Mouse (Mus musculus) forebrain, embryonic 16.5 days (tissue): Measurements from ENCODE around the gene Spout1. TPM values are rescaled to one million over a fixed set of nuclear protein-coding genes. Genes with fewer than 3 reads are reported as not detected.
"Not testable (repeated sequence)": the region's sequence is repeated elsewhere in the genome, so short reads cannot be mapped to it uniquely, and the experiment has no call there.

Source experiments
- ATAC-seq: fragments of 200-750 bp; cut with Nextera tagmentation; 2 replicates; pipeline ENCODE4 v1.8.0; 2017; ENCODE audit warnings: mild to moderate bottlenecking, moderate library complexity
- H3K27ac ChIP-seq: fragments of 300-500 bp; sonication (generic); 2 replicates; pipeline ENCODE4 v1.5.1; 2014; ENCODE audit warnings: low read length, control low read depth
- H3K27me3 ChIP-seq: fragments of 300-500 bp; sonication (generic); replicated peaks from 2 replicates; pipeline ENCODE4 v1.6.1; 2014; ENCODE audit warnings: low read length; ENCODE audit not compliant: control insufficient read depth, insufficient read depth
- H3K36me3 ChIP-seq: fragments of 300-500 bp; sonication (generic); 2 replicates; pipeline ENCODE4 v1.6.1; 2014; ENCODE audit not compliant: control insufficient read depth, insufficient read depth
- H3K4me1 ChIP-seq: fragments of 300-500 bp; sonication (generic); replicated peaks from 2 replicates; pipeline ENCODE4 v1.6.1; 2014; ENCODE audit warnings: low read length; ENCODE audit not compliant: control insufficient read depth, insufficient read depth
- H3K4me2 ChIP-seq: fragments of 300-500 bp; sonication (generic); 2 replicates; pipeline ENCODE4 v1.6.1; 2014; ENCODE audit warnings: mild to moderate bottlenecking, low read length, control low read depth
- H3K4me3 ChIP-seq: fragments of 300-500 bp; sonication (generic); replicated peaks from 2 replicates; pipeline ENCODE4 v1.5.1; 2014; ENCODE audit warnings: mild to moderate bottlenecking, low read length, control low read depth
- H3K9ac ChIP-seq: fragments of 300-500 bp; sonication (generic); replicated peaks from 2 replicates; pipeline ENCODE4 v1.6.1; 2014; ENCODE audit warnings: low read depth, low read length, control low read depth
- H3K9me3 ChIP-seq: fragments of 300-500 bp; sonication (generic); 2 replicates; pipeline ENCODE4 v1.6.1; 2016; ENCODE audit warnings: low read length; ENCODE audit not compliant: control insufficient read depth
- WGBS: fragments of 180-500 bp; shearing (Covaris S2); extraction: QIAGEN DNeasy Blood & Tissue Kit; methylation state at CpG from one replicate; pipeline ENCODE4 v1.1.7; 2014; 5-methylcytosine and 5-hydroxymethylcytosine counted together
- polyA plus RNA-seq: library from polyadenylated mRNA; unstranded; fragments of >200 nt; fragmentation: Nextera tagmentation; extraction: Ambion mirVana; gene quantifications from 2 replicates; pipeline ENCODE4 v1.2.1, GENCODE M21; 2015

Gene Spout1
- polyA plus RNA-seq, 1 experiment from 2014 or later, result 65.9 TPM

DNA sequence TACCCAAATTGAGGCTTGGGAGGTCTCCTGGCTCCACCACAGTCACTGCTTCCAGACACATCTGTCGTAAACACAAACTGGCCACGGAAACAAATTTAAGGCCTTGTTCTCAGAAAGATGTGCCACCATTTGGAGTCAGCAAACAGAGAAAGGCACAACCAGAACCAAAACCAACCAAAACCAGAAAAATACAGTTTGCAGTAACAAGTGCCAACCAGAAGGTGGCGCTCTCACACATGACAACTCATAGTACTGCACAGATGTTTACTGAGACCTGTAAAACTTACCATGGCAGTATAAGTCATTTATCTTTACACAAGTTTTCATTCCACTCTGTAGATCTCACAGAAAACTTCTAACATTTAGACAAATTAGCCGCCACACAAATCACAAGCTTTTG lies 11.6 kb downstream of the Spout1 start:
- H3K9me3 ChIP-seq, result peaks cover 6% of the 10 kb centered on the region; the same call in 1 of the 2 replicates
- H3K27ac ChIP-seq, result no peak overlapping the region
- 59% methylated on average over 4 of the region's 4 CpGs for WGBS
- no peak overlapping the region for H3K4me3 ChIP-seq
- H3K27me3 ChIP-seq, result no peaks in the 10 kb centered on the region
- no peak for ATAC-seq
- no peaks in the 10 kb centered on the region for H3K36me3 ChIP-seq
- H3K9ac ChIP-seq, result no peak overlapping the region
- peaks cover 2% of the 10 kb centered on the region; the same call in 1 of the 2 replicates for H3K4me1 ChIP-seq
- H3K4me2 ChIP-seq, result no peak overlapping the region

DNA sequence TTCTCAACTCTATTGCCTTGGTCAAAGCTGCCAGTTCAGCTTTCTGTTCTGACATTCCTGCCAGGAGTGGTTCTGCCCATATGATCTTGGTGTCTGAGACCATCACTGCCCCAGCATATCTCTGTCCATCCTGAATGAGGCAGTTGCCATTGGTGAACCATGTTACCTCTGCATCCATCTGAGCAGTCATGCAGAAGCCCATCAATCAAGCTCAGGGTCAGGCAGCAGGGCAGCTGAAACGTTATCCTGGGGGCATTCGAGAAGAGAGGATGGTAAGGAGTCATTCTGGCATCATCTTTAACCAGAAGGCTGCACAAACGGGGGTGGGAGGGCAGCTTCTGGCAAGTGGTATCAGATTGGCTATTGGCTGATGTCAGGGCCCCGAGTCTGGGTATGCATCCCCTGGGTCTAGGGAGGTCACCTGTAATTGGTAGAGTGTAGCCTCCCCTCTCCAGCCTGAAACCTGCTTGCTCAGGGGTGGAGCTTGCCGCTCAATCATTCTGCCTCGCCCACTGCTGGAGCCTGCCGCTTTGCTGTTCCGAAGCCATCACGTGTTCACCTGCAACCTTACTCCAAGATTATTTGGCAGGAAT lies 13.8 kb downstream of the Spout1 start:
- ATAC-seq, result no peak
- WGBS, result 66% methylated on average over 9 of the region's 9 CpGs
- Histone ChIP-seq H3K9ac (no peak overlapping the region), H3K27me3 (no peaks in the 10 kb centered on the region), H3K9me3 (peaks cover 6% of the 10 kb centered on the region; the same call in 1 of the 2 replicates), H3K4me1 (no peaks in the 10 kb centered on the region), H3K27ac (no peak overlapping the region), H3K4me3 (no peak overlapping the region), H3K36me3 (no peaks in the 10 kb centered on the region), H3K4me2 (no peak overlapping the region)

DNA sequence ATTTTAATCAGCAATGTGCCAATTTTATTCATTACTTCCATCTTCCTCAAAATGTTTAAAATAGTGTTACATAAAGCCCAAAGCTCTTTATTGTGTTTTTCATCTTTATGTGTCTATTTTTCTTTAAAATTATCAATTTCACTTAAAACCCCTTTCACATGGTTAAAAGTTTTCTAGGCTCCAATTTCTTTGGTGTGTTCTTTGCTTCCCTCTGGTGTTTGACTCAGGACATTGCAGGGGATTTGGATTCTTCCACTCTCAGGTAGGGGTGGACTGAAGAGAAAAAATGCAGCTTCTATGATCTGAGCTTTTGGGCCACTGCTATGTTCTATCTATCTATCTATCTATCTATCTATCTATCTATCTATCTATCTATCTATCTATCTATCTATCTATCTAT lies 16.4 kb downstream of the Spout1 start:
- no peak for ATAC-seq
- Histone ChIP-seq H3K9ac (no peak overlapping the region), H3K4me3 (no peak overlapping the region), H3K4me1 (no peaks in the 10 kb centered on the region), H3K27ac (no peak overlapping the region), H3K27me3 (no peaks in the 10 kb centered on the region), H3K9me3 (peaks cover 4% of the 10 kb centered on the region; the same call in 1 of the 2 replicates), H3K36me3 (no peaks in the 10 kb centered on the region), H3K4me2 (no peak overlapping the region)

DNA sequence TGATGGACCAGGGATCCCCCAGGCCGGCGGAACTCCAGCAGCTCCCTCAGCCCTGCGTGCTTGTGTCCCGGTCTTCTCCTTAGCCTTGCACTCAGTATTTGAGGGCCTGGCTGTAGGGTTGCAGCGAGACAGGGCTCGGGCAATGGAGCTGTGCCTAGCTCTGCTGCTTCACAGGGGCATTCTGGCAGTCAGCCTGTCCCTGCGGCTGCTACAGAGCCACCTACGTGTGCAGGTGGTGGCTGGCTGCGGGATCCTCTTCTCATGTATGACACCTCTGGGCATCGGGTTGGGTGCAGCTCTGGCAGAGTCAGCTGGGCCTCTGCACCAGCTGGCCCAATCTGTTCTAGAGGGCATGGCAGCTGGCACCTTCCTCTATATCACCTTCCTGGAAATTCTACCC lies 18.4 kb downstream of the Spout1 start:
- H3K9me3 ChIP-seq, H3K4me2 ChIP-seq, H3K27ac ChIP-seq, H3K4me3 ChIP-seq, H3K27me3 ChIP-seq, ATAC-seq, H3K4me1 ChIP-seq, H3K9ac ChIP-seq, H3K36me3 ChIP-seq: not testable (repeated sequence)
- WGBS, result 80% methylated on average over 6 of the region's 10 CpGs

DNA sequence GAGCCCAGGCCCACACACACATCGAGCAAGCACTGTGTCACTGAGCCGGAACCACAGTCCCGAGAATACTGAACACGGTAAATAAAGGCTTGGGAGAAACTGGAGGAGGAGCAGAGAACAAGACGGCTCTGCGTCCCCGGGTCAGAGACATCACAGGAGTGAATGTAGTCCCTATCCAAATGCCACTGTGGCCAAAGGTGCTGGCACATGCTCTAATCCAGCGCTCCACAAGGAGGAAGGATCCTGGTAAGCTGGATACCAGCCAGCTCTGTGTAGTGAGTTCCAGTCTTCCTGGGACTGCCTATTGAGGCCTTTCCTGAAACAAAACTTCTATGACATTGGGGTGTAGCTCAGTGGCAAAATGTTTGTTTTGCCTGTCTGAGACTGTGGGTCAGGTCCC lies 25.6 kb downstream of the Spout1 start:
- Histone ChIP-seq H3K27ac (no peak overlapping the region), H3K9ac (no peak overlapping the region), H3K4me3 (no peak overlapping the region), H3K36me3 (peaks cover 22% of the 10 kb centered on the region), H3K27me3 (no peaks in the 10 kb centered on the region), H3K9me3 (no peaks in the 10 kb centered on the region), H3K4me2 (no peak overlapping the region), H3K4me1 (no peaks in the 10 kb centered on the region)
- no peak for ATAC-seq
- 77% methylated on average over 8 of the region's 8 CpGs for WGBS

DNA sequence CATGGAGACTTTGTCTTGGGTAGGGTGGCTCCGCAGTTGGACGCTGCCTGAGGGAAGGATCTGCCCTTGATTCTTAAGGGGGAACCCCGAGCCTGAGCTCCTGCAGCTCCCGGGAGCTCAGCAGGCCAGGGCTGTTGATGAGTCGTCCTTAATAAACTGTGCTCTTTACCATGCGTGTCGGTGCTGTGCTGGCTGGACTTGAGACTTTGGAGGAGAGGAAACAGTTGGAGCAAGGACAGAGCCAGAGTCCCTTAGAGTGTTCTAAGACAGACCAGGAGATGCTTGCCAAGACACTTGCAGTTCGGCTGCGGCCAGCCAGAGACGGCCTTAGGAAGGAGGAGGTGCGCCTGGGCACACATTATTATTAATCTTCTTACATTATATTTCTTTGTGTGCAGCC lies 26.4 kb downstream of the Spout1 start:
- Histone ChIP-seq H3K9ac (no peak overlapping the region), H3K4me1 (no peaks in the 10 kb centered on the region), H3K4me2 (no peak overlapping the region), H3K9me3 (no peaks in the 10 kb centered on the region), H3K27me3 (no peaks in the 10 kb centered on the region), H3K4me3 (no peak overlapping the region), H3K36me3 (peaks cover 29% of the 10 kb centered on the region), H3K27ac (no peak overlapping the region)
- 88% methylated on average over 11 of the region's 11 CpGs for WGBS
- ATAC-seq, result no peak

DNA sequence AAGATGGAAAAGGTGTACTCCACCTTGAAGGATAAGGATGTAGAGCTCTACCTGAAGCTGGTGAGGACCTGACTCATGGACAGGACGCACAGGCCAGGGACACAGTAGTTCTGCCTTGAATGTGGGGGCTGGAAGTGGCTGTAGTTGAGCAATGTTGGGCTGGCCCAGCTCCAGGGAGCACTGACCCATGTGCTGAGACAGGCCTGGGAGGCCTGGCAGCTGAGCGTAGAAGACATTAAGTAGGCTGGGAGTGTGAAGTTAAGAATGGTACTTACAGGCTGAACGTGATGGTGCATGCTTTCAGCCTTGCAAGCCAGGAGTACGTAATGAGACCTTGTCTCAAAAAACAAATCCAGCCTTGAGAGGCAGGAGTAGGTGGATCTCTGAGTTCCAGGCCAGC lies 30.8 kb downstream of the Spout1 start:
- no peak overlapping the region for H3K4me2 ChIP-seq
- WGBS, result 92% methylated on average over 4 of the region's 4 CpGs
- no peaks in the 10 kb centered on the region for H3K4me1 ChIP-seq
- H3K9ac ChIP-seq, result no peak overlapping the region
- H3K36me3 ChIP-seq, result peaks cover 54% of the 10 kb centered on the region
- no peak for ATAC-seq
- H3K9me3 ChIP-seq, result no peaks in the 10 kb centered on the region
- no peak overlapping the region for H3K27ac ChIP-seq
- no peaks in the 10 kb centered on the region for H3K27me3 ChIP-seq
- H3K4me3 ChIP-seq, result no peak overlapping the region

DNA sequence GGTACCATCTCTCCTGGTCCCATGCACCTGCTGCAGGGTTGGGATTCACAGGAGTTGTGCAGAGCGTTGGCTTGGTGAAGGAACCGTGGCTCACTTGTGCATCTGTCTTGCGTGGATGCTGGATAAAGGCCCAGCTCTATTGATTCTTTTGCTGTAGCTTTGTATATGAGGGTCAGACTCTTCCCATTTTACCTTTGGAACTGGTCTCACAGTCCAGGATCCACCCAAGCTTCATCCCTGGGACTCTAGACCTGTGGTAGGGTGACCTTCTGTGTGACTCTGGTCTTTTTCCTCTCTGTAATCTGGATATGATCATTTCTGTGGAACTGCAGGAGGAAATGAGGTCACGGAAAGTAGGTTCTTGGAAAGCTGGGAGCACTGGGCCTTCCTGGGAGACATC lies 33.8 kb downstream of the Spout1 start:
- H3K27me3 ChIP-seq, result no peaks in the 10 kb centered on the region
- peaks cover 56% of the 10 kb centered on the region for H3K36me3 ChIP-seq
- H3K27ac ChIP-seq, result no peak overlapping the region
- H3K4me1 ChIP-seq, result no peaks in the 10 kb centered on the region
- no peak overlapping the region for H3K4me3 ChIP-seq
- no peak overlapping the region for H3K4me2 ChIP-seq
- WGBS, result 96% methylated on average over 4 of the region's 4 CpGs
- no peak for ATAC-seq
- no peak overlapping the region for H3K9ac ChIP-seq
- no peaks in the 10 kb centered on the region for H3K9me3 ChIP-seq

DNA sequence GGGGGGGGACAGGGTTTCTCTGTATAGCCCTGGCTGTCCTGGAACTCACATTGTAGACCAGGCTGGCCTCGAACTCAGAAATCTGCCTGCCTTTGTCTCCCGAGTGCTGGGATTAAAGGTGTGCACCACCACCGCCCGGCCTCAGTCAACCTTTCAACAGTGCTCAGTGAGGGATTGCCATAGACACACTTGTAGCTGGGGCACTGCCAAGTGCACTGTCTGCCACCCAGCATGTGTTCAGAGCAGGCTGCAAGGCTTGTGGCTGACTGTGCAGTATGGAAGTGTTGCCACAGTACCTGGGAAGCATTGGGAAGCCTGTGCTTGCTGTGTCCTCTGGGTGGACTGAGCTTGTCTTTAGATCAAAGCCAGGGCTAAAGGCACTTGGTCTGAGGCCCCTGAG lies 38.2 kb downstream of the Spout1 start:
- H3K9me3 ChIP-seq, ATAC-seq, H3K4me3 ChIP-seq, H3K4me2 ChIP-seq, H3K27me3 ChIP-seq, H3K27ac ChIP-seq, H3K4me1 ChIP-seq, H3K9ac ChIP-seq: not testable (repeated sequence)
- peaks cover 32% of the 10 kb centered on the region for H3K36me3 ChIP-seq
- WGBS, result 85% methylated on average over 4 of the region's 4 CpGs

DNA sequence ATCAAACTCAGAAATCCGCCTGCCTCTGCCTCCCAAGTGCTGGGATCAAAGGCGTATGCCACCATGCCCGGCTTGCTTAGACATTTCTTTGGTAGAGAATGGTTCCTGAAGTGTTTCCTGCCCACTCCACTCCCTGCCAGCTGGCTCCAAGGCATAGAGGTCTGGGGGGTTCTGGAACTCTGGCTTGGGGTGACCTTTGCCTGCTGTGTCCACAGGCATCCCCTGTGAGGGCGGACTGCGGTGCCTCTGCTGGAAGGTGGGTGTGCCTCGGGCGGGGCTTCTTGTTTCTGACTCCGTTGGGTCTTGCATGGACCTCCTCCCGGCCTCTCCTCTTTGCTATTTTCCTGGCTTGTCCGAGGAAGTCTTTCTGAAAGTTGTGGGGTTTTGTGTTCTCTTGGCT lies 41.8 kb downstream of the Spout1 start:
- no peaks in the 10 kb centered on the region for H3K27me3 ChIP-seq
- H3K9me3 ChIP-seq, result no peaks in the 10 kb centered on the region
- H3K4me1 ChIP-seq, result peaks cover 18% of the 10 kb centered on the region
- no peak for ATAC-seq
- H3K27ac ChIP-seq, result no peak overlapping the region
- 94% methylated on average over 10 of the region's 10 CpGs for WGBS
- no peak overlapping the region for H3K4me2 ChIP-seq
- H3K4me3 ChIP-seq, result no peak overlapping the region
- H3K9ac ChIP-seq, result no peak overlapping the region
- peaks cover 9% of the 10 kb centered on the region; the same call in 1 of the 2 replicates for H3K36me3 ChIP-seq
